Mouse (Mus musculus): Measurements from ENCODE around the gene 2610301B20Rik. TPM values are rescaled to one million over a fixed set of nuclear protein-coding genes. Genes with fewer than 3 reads are reported as not detected.

The 2610301B20Rik gene
- total RNA-seq, 2 experiments from 2014 or later = 38.9 to 40.8 TPM

Small RNA genes lying within 50 kb of the gene (microRNA-seq; reads per million reads assigned to microRNA genes)
- gene Mir3471-1 (0 reads per million in 2 experiments), gene n-TSaga9 (9.3 to 9.6 reads per million in 2 experiments)

Data from layer of hippocampus, postnatal 36 days (tissue).